Mouse (Mus musculus) urinary bladder, postnatal 25 days (tissue): Measurements from ENCODE around the gene Tbxas1.
A peak's percentile ranks its signal among the peaks of the same experiment; 100 is the strongest.

Source experiments
- DNase-seq: peaks from one replicate; pipeline ENCODE4 v3.0.0; 2022; ENCODE audit warnings: low spot score

Gene Tbxas1

GRCm38 (mm10) chr6:38961427-38962033 is 86.3 kb downstream of the Tbxas1 start:
- DNase-seq: no peak

- no peak for DNase-seq
Observed at GRCm38 (mm10) chr6:38966839-38967238, 91.6 kb downstream of the Tbxas1 start.

- no peak for DNase-seq
Observed at GRCm38 (mm10) chr6:38967288-38967687, 92.1 kb downstream of the Tbxas1 start.

GRCm38 (mm10) chr6:38967988-38968387 is 92.8 kb downstream of the Tbxas1 start:
- DNase-seq: no peak

GRCm38 (mm10) chr6:38969944-38970740 is 94.9 kb downstream of the Tbxas1 start:
- DNase-seq: no peak

GRCm38 (mm10) chr6:38970759-38971158 is 95.6 kb downstream of the Tbxas1 start:
- no peak for DNase-seq

GRCm38 (mm10) chr6:38972826-38973225 is 97.6 kb downstream of the Tbxas1 start:
- no peak for DNase-seq

- DNase-seq: no peak
Observed at GRCm38 (mm10) chr6:38973441-38974161, 98.4 kb downstream of the Tbxas1 start.

- no peak for DNase-seq
Observed at GRCm38 (mm10) chr6:38974162-38974525, 98.9 kb downstream of the Tbxas1 start.

GRCm38 (mm10) chr6:38974536-38975268 is 99.5 kb downstream of the Tbxas1 start:
- no peak for DNase-seq

- DNase-seq: no peak
Observed at GRCm38 (mm10) chr6:38975866-38976265, 100.7 kb downstream of the Tbxas1 start.

GRCm38 (mm10) chr6:38976355-38976754 is 101.2 kb downstream of the Tbxas1 start:
- no peak for DNase-seq

GRCm38 (mm10) chr6:38980921-38981715 is 105.9 kb downstream of the Tbxas1 start:
- no peak for DNase-seq

- DNase-seq: no peak
Observed at GRCm38 (mm10) chr6:38982071-38982470, 106.9 kb downstream of the Tbxas1 start.

GRCm38 (mm10) chr6:38982656-38983055 is 107.5 kb downstream of the Tbxas1 start:
- no peak for DNase-seq

GRCm38 (mm10) chr6:38983060-38983459 is 107.9 kb downstream of the Tbxas1 start:
- no peak for DNase-seq

GRCm38 (mm10) chr6:38984626-38985025 is 109.4 kb downstream of the Tbxas1 start:
- no peak for DNase-seq

GRCm38 (mm10) chr6:38986641-38987040 is 111.4 kb downstream of the Tbxas1 start:
- no peak for DNase-seq

GRCm38 (mm10) chr6:38992016-38992415 is 116.8 kb downstream of the Tbxas1 start:
- peak; percentile 12 for DNase-seq

GRCm38 (mm10) chr6:38995774-38996173 is 120.6 kb downstream of the Tbxas1 start:
- no peak for DNase-seq

GRCm38 (mm10) chr6:38997838-38998237 is 122.6 kb downstream of the Tbxas1 start:
- no peak for DNase-seq
